Comparison of ENCODE assay signal across 8 mouse cellular contexts in the genomic region with DNA sequence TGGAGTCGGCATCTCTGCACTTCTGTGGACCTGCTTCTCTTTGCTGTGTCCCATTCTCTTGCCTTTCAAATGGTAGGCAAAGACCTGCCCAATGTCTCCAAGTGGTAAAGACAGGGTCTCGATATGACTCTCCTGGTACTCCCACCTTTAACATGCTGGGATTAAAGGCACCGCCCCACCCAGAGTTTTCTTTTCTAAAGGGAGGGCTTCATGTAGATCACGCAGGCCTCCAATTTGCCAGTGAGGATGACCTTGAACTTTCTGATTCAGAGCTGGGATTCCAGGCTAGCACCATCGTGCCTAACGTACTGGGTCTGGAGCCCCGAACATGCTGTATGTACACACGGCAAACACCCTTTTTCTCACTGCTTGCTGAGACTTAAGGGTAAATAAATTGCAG. TPM values are rescaled to one million over a fixed set of nuclear protein-coding genes. Genes with fewer than 3 reads are reported as not detected.
DNase-seq lines count a peak whose midpoint lies in the region; ATAC-seq and TF ChIP-seq lines count a peak whose summit lies in the region.

No protein-coding gene starts in this region.

- H3K27ac ChIP-seq in heart, embryonic 12.5 days (ENCODE audit: poor library complexity, severe bottlenecking) = peak overlapping the region; percentile 93
- peak overlapping the region; percentile 91; the same call in 1 of the 2 replicates for H3K27ac ChIP-seq in ES-E14 (ENCODE audit: insufficient read depth, low read depth, low read length, poor library complexity, severe bottlenecking)
- peak overlapping the region; percentile 73 for H3K27ac ChIP-seq in forebrain, embryonic 15.5 days (replicated peaks)
- H3K27ac ChIP-seq in macrophage = peak overlapping the region; percentile 83

- peaks cover 4% of the 10 kb centered on the region for H3K36me3 ChIP-seq in heart, embryonic 12.5 days
- H3K36me3 ChIP-seq in ES-E14 (ENCODE audit: control insufficient read depth, insufficient read depth, low read length, poor library complexity, severe bottlenecking) (peaks cover 35% of the 10 kb centered on the region), macrophage (ENCODE audit: inconsistent target) (no peaks in the 10 kb centered on the region)
- no peaks in the 10 kb centered on the region; the same call in 1 of the 2 replicates for H3K36me3 ChIP-seq in forebrain, embryonic 15.5 days

- intact Hi-C loops in heart, postnatal 36 days (cut with DNase I) = loop anchor here (2.0 to 5.0 kb wide), 2 partner anchors 14 to 716 kb away; a partner anchor contains a TSS

- peak overlapping the region; percentile 65 for H3K4me3 ChIP-seq in heart, embryonic 12.5 days
- H3K4me3 ChIP-seq in ES-E14 (ENCODE audit: insufficient read depth in 1 of 2, low read depth in 1 of 2, low read length in 2 of 2, poor library complexity in 1 of 2, severe bottlenecking in 1 of 2) (peak overlapping the region; percentile 91 to 99), macrophage (ENCODE audit: inconsistent target) (peak overlapping the region; percentile 62)
- peak overlapping the region; percentile 60 for H3K4me3 ChIP-seq in forebrain, embryonic 15.5 days

- DNase-seq in heart, postnatal 36 days = no peak
- DNase-seq in ES-E14 (ENCODE audit: low read depth, low spot score) (no peak), adipocyte (ENCODE audit: low spot score) (no peak)
- no peak for DNase-seq in retina, embryonic 14.5 days (ENCODE audit: low spot score)

- no peaks in the 10 kb centered on the region for H3K27me3 ChIP-seq in heart, embryonic 12.5 days (replicated peaks)
- no peaks in the 10 kb centered on the region for H3K27me3 ChIP-seq in forebrain, embryonic 15.5 days

- peaks cover 27% of the 10 kb centered on the region for H3K4me1 ChIP-seq in heart, embryonic 12.5 days (replicated peaks)
- H3K4me1 ChIP-seq in ES-E14 (ENCODE audit: control insufficient read depth in 2 of 2, insufficient read depth in 2 of 2, low read length in 2 of 2, poor library complexity in 1 of 2) = peaks cover 3 to 4% of the 10 kb centered on the region in 2 experiments; a peak in 3 of 4 replicates
- peaks cover 46% of the 10 kb centered on the region for H3K4me1 ChIP-seq in forebrain, embryonic 15.5 days

- H3K9ac ChIP-seq in heart, embryonic 12.5 days = peak overlapping the region; percentile 78
- H3K9ac ChIP-seq in ES-E14 (ENCODE audit: insufficient read depth, low read depth, low read length, poor library complexity, severe bottlenecking) = peak overlapping the region; percentile 93
- peak overlapping the region; percentile 57 for H3K9ac ChIP-seq in forebrain, embryonic 15.5 days (replicated peaks)

- no peak for ATAC-seq in heart, embryonic 12.5 days (ENCODE audit: insufficient number of reproducible peaks, low FRiP score)
- no peak for ATAC-seq in forebrain, embryonic 15.5 days (replicated peaks)
- ATAC-seq in frontal cortex, adult (ENCODE audit: low TSS enrichment) = no peak

- in situ Hi-C loops in ES-E14 (cut with MboI; ENCODE audit: low sequenced_read_pairs in 2 of 2, unreplicated experiment in 2 of 2) = no loop called here

- H3K9me3 ChIP-seq in heart, embryonic 12.5 days (replicated peaks) = no peaks in the 10 kb centered on the region
- no peaks in the 10 kb centered on the region for H3K9me3 ChIP-seq in ES-E14 (ENCODE audit: control insufficient read depth, insufficient read depth, low read depth, low read length)
- no peaks in the 10 kb centered on the region for H3K9me3 ChIP-seq in forebrain, embryonic 15.5 days

- peaks cover 30% of the 10 kb centered on the region for H3K79me2 ChIP-seq in macrophage (ENCODE audit: inconsistent target)

- H3K4me2 ChIP-seq in heart, embryonic 12.5 days = peak overlapping the region; percentile 92
- peak overlapping the region; percentile 97 for H3K4me2 ChIP-seq in forebrain, embryonic 15.5 days (replicated peaks)

- whole genome bisulfite sequencing in heart, embryonic 12.5 days = 6% methylated on average over 8 of the region's 8 CpGs
- WGBS in forebrain, embryonic 15.5 days = 2% methylated on average over 8 of the region's 8 CpGs
- WGBS in macrophage (ENCODE audit: missing documents) = 15% methylated on average over 8 of the region's 8 CpGs

TF ChIP-seq in ES-E14, 5 proteins besides CTCF, POLR2A, EP300 and RAD21:
- TF ChIP-seq ZNF384 (IDR thresholded peaks at IDR 0.05; ENCODE audit: low read depth, low read length) (no peak), CHD2 (IDR thresholded peaks at IDR 0.05; ENCODE audit: low read depth, low read length) (no peak), HCFC1 (IDR thresholded peaks at IDR 0.05; ENCODE audit: borderline replicate concordance, insufficient read depth, low read length) (no peak), ZC3H11A (IDR thresholded peaks at IDR 0.05; ENCODE audit: borderline replicate concordance, low read depth, low read length) (no peak), MAFK (IDR thresholded peaks at IDR 0.05; ENCODE audit: insufficient read depth, low read depth, low read length) (no peak)
TF ChIP-seq in ES-E14: peak in this region for 0.

RNA-seq across cellular contexts. Expression of a gene that starts 6.1 kb away (rescaled TPM):
- 297 and 306 TPM in 2 replicates for polyA plus RNA-seq in heart, embryonic 12.5 days (2016; fragmentation: Nextera tagmentation; extraction: Ambion mirVana)
- total RNA-seq in heart, postnatal 36 days (2021) = 100 to 1,000 TPM in 1 of 2 experiments, 10 to 100 TPM in 1; 87.1 to 103 TPM
- 695 and 901 TPM in 2 replicates for total RNA-seq in ES-E14 (2012; rRNA removed)
- polyA plus RNA-seq in forebrain, embryonic 15.5 days (2015; fragmentation: Nextera tagmentation; extraction: Ambion mirVana) = 445 and 449 TPM in 2 replicates
- 10 to 100 TPM in 24 of 26 experiments, 1 to 10 TPM in 2; 8.1 to 78.0 (median 28.9) TPM for total RNA-seq in macrophage (2018; cell fraction: chromatin; rRNA removed)
- total RNA-seq in macrophage (2018; cell fraction: cytosol; rRNA removed) = 100 to 1,000 TPM; 135 to 243 (median 176) TPM
- 100 to 1,000 TPM in 8 of 26 experiments, 10 to 100 TPM in 18; 38.7 to 206 (median 80.9) TPM for total RNA-seq in macrophage (2018; cell fraction: nucleus; rRNA removed)
- 142 to 388 TPM (median 281 TPM) in 3 replicates for polyA plus RNA-seq in macrophage (2018)

RNA-seq across cellular contexts. Expression of a gene that starts 14.2 kb away (rescaled TPM):
- polyA plus RNA-seq in heart, embryonic 12.5 days (2016; fragmentation: Nextera tagmentation; extraction: Ambion mirVana) = 19.6 and 21.5 TPM in 2 replicates
- total RNA-seq in heart, postnatal 36 days (2021) = 10 to 100 TPM in 1 of 2 experiments, 1 to 10 TPM in 1; 8.3 to 11.5 TPM
- 19.1 and 24.3 TPM in 2 replicates for total RNA-seq in ES-E14 (2012; rRNA removed)
- polyA plus RNA-seq in forebrain, embryonic 15.5 days (2015; fragmentation: Nextera tagmentation; extraction: Ambion mirVana) = 3.5 and 3.9 TPM in 2 replicates
- 10 to 100 TPM in 4 of 26 experiments, 1 to 10 TPM in 22; 1.1 to 14.8 (median 6.9) TPM for total RNA-seq in macrophage (2018; cell fraction: chromatin; rRNA removed)
- 1 to 10 TPM in 13 of 26 experiments, under 1 TPM in 13; 0.29 to 2.3 (median 1.0) TPM for total RNA-seq in macrophage (2018; cell fraction: cytosol; rRNA removed)
- total RNA-seq in macrophage (2018; cell fraction: nucleus; rRNA removed) = 10 to 100 TPM in 1 of 26 experiments, 1 to 10 TPM in 21, under 1 TPM in 4; 0.49 to 14.8 (median 1.9) TPM
- 0.94 to 2.4 TPM (median 1.6 TPM) in 3 replicates for polyA plus RNA-seq in macrophage (2018)

RNA-seq across cellular contexts. Expression of a gene that starts 14.6 kb away (rescaled TPM):
- 15.8 and 15.9 TPM in 2 replicates for polyA plus RNA-seq in heart, embryonic 12.5 days (2016; fragmentation: Nextera tagmentation; extraction: Ambion mirVana)
- total RNA-seq in heart, postnatal 36 days (2021) = 1 to 10 TPM; 6.4 to 8.2 TPM
- 22.6 and 35.2 TPM in 2 replicates for total RNA-seq in ES-E14 (2012; rRNA removed)
- polyA plus RNA-seq in forebrain, embryonic 15.5 days (2015; fragmentation: Nextera tagmentation; extraction: Ambion mirVana) = 70.1 and 76.2 TPM in 2 replicates
- 10 to 100 TPM in 9 of 26 experiments, 1 to 10 TPM in 15, under 1 TPM in 2; 0.41 to 15.1 (median 7.3) TPM for total RNA-seq in macrophage (2018; cell fraction: chromatin; rRNA removed)
- total RNA-seq in macrophage (2018; cell fraction: cytosol; rRNA removed) = 1 to 10 TPM; 3.9 to 8.3 (median 5.3) TPM
- total RNA-seq in macrophage (2018; cell fraction: nucleus; rRNA removed) = 10 to 100 TPM in 2 of 26 experiments, 1 to 10 TPM in 23, under 1 TPM in 1; 0.75 to 12.7 (median 4.3) TPM
- 3.0 to 6.7 TPM (median 4.4 TPM) in 3 replicates for polyA plus RNA-seq in macrophage (2018)

RNA-seq across cellular contexts. Expression of a gene that starts 30.2 kb away (rescaled TPM):
- 49.8 and 50.4 TPM in 2 replicates for polyA plus RNA-seq in heart, embryonic 12.5 days (2016; fragmentation: Nextera tagmentation; extraction: Ambion mirVana)
- total RNA-seq in heart, postnatal 36 days (2021) = 1 to 10 TPM; 4.1 to 4.7 TPM
- total RNA-seq in ES-E14 (2012; rRNA removed) = 133 and 202 TPM in 2 replicates
- 16.7 and 18.6 TPM in 2 replicates for polyA plus RNA-seq in forebrain, embryonic 15.5 days (2015; fragmentation: Nextera tagmentation; extraction: Ambion mirVana)
- total RNA-seq in macrophage (2018; cell fraction: chromatin; rRNA removed) = 10 to 100 TPM in 12 of 26 experiments, 1 to 10 TPM in 14; 1.8 to 20.8 (median 9.3) TPM
- 10 to 100 TPM; 10.0 to 28.7 (median 21.6) TPM for total RNA-seq in macrophage (2018; cell fraction: cytosol; rRNA removed)
- 10 to 100 TPM in 21 of 26 experiments, 1 to 10 TPM in 5; 6.8 to 33.9 (median 16.4) TPM for total RNA-seq in macrophage (2018; cell fraction: nucleus; rRNA removed)
- polyA plus RNA-seq in macrophage (2018) = 10.5 to 24.6 TPM (median 20.1 TPM) in 3 replicates
